Mouse (Mus musculus): Measurements from ENCODE around the gene Plk5. TPM values are rescaled to one million over a fixed set of nuclear protein-coding genes. Genes with fewer than 3 reads are reported as not detected.
"Not testable (repeated sequence)": the region's sequence is repeated elsewhere in the genome, so short reads cannot be mapped to it uniquely, and the experiment has no call there.

The Plk5 gene
- total and polyA plus RNA-seq, 3 experiments = not detected

DNA sequence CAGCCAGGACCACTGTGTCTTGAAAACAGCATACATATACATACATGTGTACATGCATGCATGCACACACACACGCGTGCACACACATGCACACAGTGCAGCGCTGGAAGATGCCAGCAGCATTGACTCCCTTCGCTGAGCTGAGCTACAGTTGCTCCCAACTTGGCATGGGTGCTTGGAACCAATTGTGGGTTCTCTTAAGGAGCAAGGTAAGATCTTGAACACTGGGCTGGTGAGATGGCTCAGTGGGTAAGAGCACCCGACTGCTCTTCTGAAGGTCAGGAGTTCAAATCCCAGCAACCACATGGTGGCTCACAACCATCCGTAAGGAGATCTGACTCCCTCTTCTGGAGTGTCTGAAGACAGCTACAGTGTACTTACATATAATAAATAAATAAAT lies 10.3 kb upstream of the Plk5 start:
- dilution Hi-C loops (cut with MboI; ENCODE audit: extremely low pct_ligation_motif_present, extremely low pct_unique_long_range_greater_than_20kb, low sequenced_read_pairs); DNase-seq (ENCODE audit: extremely low read depth); H3K9ac ChIP-seq (ENCODE audit: insufficient read depth, low read depth); H3K4me3 ChIP-seq (replicated peaks in 1 of 3; ENCODE audit: low read depth in 2 of 3, low read length in 2 of 3, poor library complexity in 1 of 3); H3K79me2 ChIP-seq (replicated peaks; ENCODE audit: control insufficient read depth, extremely low read depth, insufficient read depth, poor library complexity, severe bottlenecking); H3K4me1 ChIP-seq (ENCODE audit: control insufficient read depth in 1 of 2, insufficient read depth in 2 of 2); H3K27ac ChIP-seq (ENCODE audit: insufficient read depth, low read depth); H3K4me2 ChIP-seq (ENCODE audit: insufficient read depth, low read depth, poor library complexity, severe bottlenecking); H3K36me3 ChIP-seq (replicated peaks in 1 of 2; ENCODE audit: control insufficient read depth in 1 of 2, insufficient read depth in 1 of 2, low read length in 1 of 2): not testable (repeated sequence)
- in situ Hi-C loops (cut with MboI; ENCODE audit: low pct_ligation_motif_present, low pct_unique_long_range_greater_than_20kb, low sequenced_read_pairs) = loop anchor here (5.0 kb wide), 1 partner anchor 169 kb away; the partner anchor contains the start of gene Efna2
- TF ChIP-seq TBP (conservative IDR thresholded peaks at IDR 0.05; ENCODE audit: low read depth, low read length) = 0 out of 2 replicates have a peak, but pooled peaks have one; percentile 53
- peaks cover 57% of the 10 kb centered on the region for H3K27me3 ChIP-seq (replicated peaks)
- peaks cover 19% of the 10 kb centered on the region for H3K9me3 ChIP-seq (replicated peaks; ENCODE audit: low read length)

- TF ChIP-seq POLR2AphosphoS2 (IDR thresholded peaks at IDR 0.05; ENCODE audit: low read depth, low read length) (no peak), JUND (conservative IDR thresholded peaks at IDR 0.05; ENCODE audit: low read depth, low read length) (no peak), ZC3H11A (IDR thresholded peaks at IDR 0.05; ENCODE audit: low read depth, low read length) (no peak), ZKSCAN1 (IDR thresholded peaks at IDR 0.05; ENCODE audit: borderline replicate concordance, low read depth, low read length) (no peak), ZMIZ1 (IDR thresholded peaks at IDR 0.05; ENCODE audit: low read depth, low read length) (no peak), USF1 (IDR thresholded peaks at IDR 0.05; ENCODE audit: low read depth, low read length) (no peak), CTCF (conservative IDR thresholded peaks at IDR 0.05 in 1 of 2, IDR thresholded peaks at IDR 0.05 in 1 of 2; ENCODE audit: low read depth in 2 of 2, low read length in 2 of 2) (no peak), HCFC1 (IDR thresholded peaks at IDR 0.05; ENCODE audit: low read depth, low read length) (no peak), MEF2A (IDR thresholded peaks at IDR 0.05; ENCODE audit: borderline replicate concordance, low read depth, low read length) (no peak), CHD1 (IDR thresholded peaks at IDR 0.05; ENCODE audit: low read depth, low read length) (no peak), TBP (conservative IDR thresholded peaks at IDR 0.05; ENCODE audit: low read depth, low read length) (no peak), GABPA (IDR thresholded peaks at IDR 0.05; ENCODE audit: insufficient replicate concordance, low read depth, low read length) (no peak), EP300 (IDR thresholded peaks at IDR 0.05; ENCODE audit: low read length) (no peak), NRF1 (IDR thresholded peaks at IDR 0.05; ENCODE audit: low read depth, low read length) (no peak), NELFE (IDR thresholded peaks at IDR 0.05; ENCODE audit: low read depth, low read length) (no peak), ZNF384 (IDR thresholded peaks at IDR 0.05; ENCODE audit: low read depth, low read length) (no peak), MAX (IDR thresholded peaks at IDR 0.05; ENCODE audit: low read length) (no peak)
- peaks cover 8% of the 10 kb centered on the region for H3K9me3 ChIP-seq (replicated peaks; ENCODE audit: low read length)
- peaks cover 72% of the 10 kb centered on the region for H3K27me3 ChIP-seq (replicated peaks)
- H3K4me2 ChIP-seq (ENCODE audit: insufficient read depth, low read depth, poor library complexity, severe bottlenecking) = peak overlapping the region; percentile 72; the same call in 1 of the 2 replicates
- H3K4me1 ChIP-seq (ENCODE audit: control insufficient read depth in 1 of 2, insufficient read depth in 2 of 2) = peaks cover 3 to 10% of the 10 kb centered on the region in 2 experiments
- no peak for DNase-seq (ENCODE audit: extremely low read depth)
- dilution Hi-C loops (cut with MboI; ENCODE audit: extremely low pct_ligation_motif_present, extremely low pct_unique_long_range_greater_than_20kb, low sequenced_read_pairs) (no loop called here), in situ Hi-C loops (cut with MboI; ENCODE audit: low pct_ligation_motif_present, low pct_unique_long_range_greater_than_20kb, low sequenced_read_pairs) (loop anchor here (5.0 kb wide), 1 partner anchor 170 kb away; the partner anchor contains the start of gene Efna2)
- H3K27ac ChIP-seq (ENCODE audit: insufficient read depth, low read depth) = no peak overlapping the region
- H3K4me3 ChIP-seq (replicated peaks in 1 of 3; ENCODE audit: low read depth in 2 of 3, low read length in 2 of 3, poor library complexity in 1 of 3) = peak overlapping the region in 1 of 3 experiments; percentile 63
- peak overlapping the region; percentile 41 for H3K9ac ChIP-seq (ENCODE audit: insufficient read depth, low read depth)
- H3K79me2 ChIP-seq (replicated peaks; ENCODE audit: control insufficient read depth, extremely low read depth, insufficient read depth, poor library complexity, severe bottlenecking) = no peaks in the 10 kb centered on the region
- no peaks in the 10 kb centered on the region for H3K36me3 ChIP-seq (replicated peaks in 1 of 2; ENCODE audit: control insufficient read depth in 1 of 2, insufficient read depth in 1 of 2, low read length in 1 of 2)
Measured at GRCm38 (mm10) chr10:80347514-80347967, 8.7 kb upstream of the Plk5 start.

Data from CH12.LX (cell line).